Mouse (Mus musculus): ENCODE measurements around the gene Prss29.

The Prss29 gene

DNA sequence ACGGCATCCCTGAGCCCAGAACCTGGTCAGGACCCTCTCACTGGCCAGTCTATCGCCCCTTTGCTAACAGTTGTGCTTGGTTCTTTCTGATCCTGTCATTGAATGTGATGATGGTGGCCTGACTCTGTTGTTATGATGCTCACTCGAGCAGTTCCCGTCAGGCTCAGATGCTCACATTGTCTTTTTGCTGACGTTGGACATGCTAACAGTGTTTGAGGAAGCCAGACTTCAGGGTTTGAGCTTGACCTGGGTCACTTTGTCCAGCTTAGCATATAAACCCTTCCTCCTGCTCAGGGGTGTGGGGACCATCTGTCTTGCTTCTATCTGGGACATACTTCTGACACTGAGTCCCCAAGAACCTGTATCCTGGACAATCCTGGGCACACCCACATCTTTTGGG is at the start of gene Prss29:
Gene Prss29 (plus strand): TSS at position 301 of the 400 bp plus-strand sequence.
- no peak for DNase-seq (ENCODE audit: low spot score)

DNA sequence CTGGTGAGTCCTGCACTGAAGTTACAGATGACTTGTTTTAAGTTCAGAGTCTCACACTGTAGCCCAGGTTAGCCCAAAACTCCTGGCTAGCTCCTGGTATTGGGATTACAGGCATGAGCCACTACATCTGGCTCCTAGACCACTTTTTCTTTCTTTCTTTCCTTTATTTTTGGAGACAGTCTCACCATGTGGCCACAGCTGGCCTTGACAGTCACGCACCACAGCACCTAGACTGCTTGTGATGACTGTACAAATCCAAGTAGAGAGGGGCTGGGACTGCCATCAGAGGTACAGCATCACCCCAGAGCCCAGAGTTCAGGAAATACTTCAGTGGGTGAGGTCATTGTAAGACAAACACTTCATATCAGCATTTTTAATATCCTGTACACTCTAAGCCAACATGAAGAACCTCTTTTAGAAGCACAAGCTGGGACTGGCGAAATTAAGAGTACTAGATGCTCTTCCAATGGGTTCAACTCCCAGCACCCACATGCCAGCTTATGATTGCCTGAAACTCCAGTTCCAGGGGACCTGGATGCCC is 47.6 kb upstream of the Prss29 start:
- no peak for DNase-seq (ENCODE audit: low spot score)

DNA sequence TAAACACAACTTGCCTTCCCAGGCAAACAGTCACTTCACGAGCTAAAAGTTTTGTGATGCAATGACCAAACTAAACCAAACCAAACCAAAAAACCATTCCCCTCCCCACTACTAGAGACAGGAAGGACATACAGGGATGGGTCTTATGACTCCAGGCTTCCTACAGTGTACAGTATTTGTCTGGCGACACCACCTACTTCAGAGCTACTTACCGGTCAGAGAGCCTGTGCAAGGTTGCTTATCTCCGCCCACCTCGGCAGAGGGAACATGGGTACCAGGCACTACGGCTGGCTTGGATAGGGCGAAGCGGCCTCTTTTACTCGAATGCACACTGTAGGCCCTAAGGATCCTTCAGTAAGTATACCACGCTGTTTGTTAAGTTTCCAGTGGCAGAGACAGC is 46.1 kb upstream of the Prss29 start:
- DNase-seq (ENCODE audit: low spot score): no peak

DNA sequence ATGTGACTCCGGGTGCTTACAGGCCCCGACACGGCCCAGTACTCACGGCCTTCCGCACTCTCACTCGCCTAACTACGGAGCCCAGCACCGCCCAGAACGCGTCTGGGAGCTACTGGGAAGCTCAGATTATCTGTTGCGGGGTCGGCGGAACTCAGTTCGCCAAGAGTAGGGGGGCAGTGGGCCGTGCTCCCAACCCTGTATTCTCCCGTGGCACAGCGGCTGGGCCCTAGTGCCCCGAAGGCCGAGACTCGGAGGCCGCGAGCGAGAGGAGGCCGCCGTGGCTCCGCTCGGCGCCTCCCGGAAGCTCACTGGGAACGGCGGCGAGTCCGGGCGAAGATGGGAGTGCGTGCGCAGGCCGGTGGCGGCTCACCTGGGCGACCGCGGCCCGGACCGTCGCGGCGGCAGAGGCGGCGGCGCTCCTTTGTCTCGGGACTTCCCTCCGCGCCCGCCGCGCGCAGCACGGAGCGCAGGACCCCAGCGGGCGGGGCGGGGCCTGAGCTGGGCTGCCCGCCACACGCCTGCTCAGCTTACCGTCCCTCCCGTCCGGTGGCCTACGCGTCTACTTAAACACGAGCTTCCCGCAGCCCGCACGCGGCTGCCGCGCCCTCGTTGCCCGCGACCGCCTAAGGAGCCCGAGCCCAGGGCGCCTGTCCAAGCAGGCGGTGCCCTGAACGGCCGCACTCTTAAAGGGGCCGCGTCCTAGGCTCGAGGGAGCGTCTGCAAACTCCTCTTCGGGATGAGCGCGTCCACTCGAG is 45.3 kb upstream of the Prss29 start:
- DNase-seq (ENCODE audit: low spot score): peak; percentile 97

GRCm38 (mm10) chr17:25273706-25274501 is 44.5 kb upstream of the Prss29 start:
- peak; percentile 76 for DNase-seq (ENCODE audit: low spot score)

GRCm38 (mm10) chr17:25274571-25275346 is 43.7 kb upstream of the Prss29 start, which contains the start of gene Ube2i:
Gene Ube2i, minus strand, starts transcription at chr17:25274622.
- no peak for DNase-seq (ENCODE audit: low spot score)

- DNase-seq (ENCODE audit: low spot score): no peak
These were observed 42.6 kb upstream of the Prss29 start for GRCm38 (mm10) chr17:25275833-25276232.

- no peak for DNase-seq (ENCODE audit: low spot score)
These were observed 36.3 kb upstream of the Prss29 start for GRCm38 (mm10) chr17:25282133-25282532.

- DNase-seq (ENCODE audit: low spot score): peak; percentile 16
These were observed 33.4 kb upstream of the Prss29 start for GRCm38 (mm10) chr17:25285033-25285432.

GRCm38 (mm10) chr17:25288842-25289241 is 29.6 kb upstream of the Prss29 start:
- DNase-seq (ENCODE audit: low spot score): peak; percentile 13

- DNase-seq (ENCODE audit: low spot score): no peak
These were observed 28.0 kb upstream of the Prss29 start for GRCm38 (mm10) chr17:25290411-25290810.

DNA sequence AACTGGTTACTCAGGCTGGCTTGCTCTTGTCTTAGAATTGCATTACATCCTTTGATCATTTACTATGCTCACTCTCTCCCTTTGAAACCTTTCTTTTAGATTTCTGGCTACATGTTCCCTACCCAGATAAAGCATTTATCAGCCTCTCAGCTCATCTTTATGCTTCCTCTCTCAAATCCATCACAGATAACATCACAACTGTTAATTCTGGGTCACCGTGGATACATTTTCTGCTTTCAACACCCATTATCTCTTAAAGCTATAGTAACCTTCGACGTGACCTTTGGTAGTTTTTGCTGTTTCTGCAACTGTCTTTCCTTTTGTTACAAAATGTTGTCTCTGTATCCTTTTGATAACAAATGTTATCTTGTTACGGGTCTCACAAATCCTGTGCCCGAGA is 25.0 kb upstream of the Prss29 start:
- no peak for DNase-seq (ENCODE audit: low spot score)

GRCm38 (mm10) chr17:25294111-25294510 is 24.3 kb upstream of the Prss29 start:
- DNase-seq (ENCODE audit: low spot score): no peak

DNA sequence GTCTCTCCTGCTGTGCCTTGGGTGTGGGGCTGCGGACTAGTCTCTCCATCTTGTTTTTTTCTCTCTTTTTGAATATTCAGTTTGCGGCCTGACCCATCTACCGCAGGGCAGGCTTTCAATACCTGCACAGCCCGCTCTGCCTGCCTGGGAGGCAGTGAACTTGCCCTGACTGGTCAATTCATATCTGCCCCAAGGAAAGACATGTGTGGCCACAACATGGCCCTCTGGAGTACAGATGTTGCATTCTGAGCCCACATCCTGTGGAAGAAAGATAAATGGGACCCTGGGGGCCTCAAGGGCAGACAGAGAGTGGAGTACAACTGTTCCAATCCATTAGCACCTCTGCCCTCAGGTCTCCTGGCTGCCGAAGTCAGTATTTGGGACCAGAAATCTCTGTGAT is 20.4 kb upstream of the Prss29 start, which contains the start of gene Prss34:
Gene Prss34 (plus strand): TSS at position 301 of the 400 bp plus-strand sequence.
- no peak for DNase-seq (ENCODE audit: low spot score)

DNA sequence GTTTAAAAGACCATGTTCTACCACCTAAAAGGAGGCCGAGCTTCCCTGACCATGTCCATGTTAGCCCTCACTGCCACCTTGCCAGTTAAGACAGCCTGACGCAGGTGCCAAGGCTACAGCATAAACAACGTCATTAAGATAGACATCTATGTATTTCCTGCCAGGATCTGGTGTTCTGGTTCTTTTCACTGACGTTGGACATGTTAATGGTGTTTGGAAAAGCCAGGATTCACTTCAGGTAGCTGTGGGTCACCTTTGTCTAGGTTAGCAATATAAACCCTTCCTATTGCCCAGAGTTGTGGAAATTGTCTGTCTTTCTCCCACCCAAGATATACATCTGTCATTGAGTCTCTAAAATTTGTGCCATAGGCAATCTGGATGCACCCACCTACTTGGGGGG is 10.1 kb upstream of the Prss29 start, which contains the start of gene Prss28:
Gene Prss28 (plus strand): TSS at position 301 of the 400 bp plus-strand sequence.
- DNase-seq (ENCODE audit: low spot score): no peak

- no peak for DNase-seq (ENCODE audit: low spot score)
These were observed 2.4 kb downstream of the Prss29 start for GRCm38 (mm10) chr17:25320819-25321218.

GRCm38 (mm10) chr17:25322930-25323329 is 4.5 kb downstream of the Prss29 start:
- DNase-seq (ENCODE audit: low spot score): no peak

- no peak for DNase-seq (ENCODE audit: low spot score)
These were observed 13.9 kb downstream of the Prss29 start for GRCm38 (mm10) chr17:25332321-25332720.

- DNase-seq (ENCODE audit: low spot score): peak; percentile 28
These were observed 15.5 kb downstream of the Prss29 start for GRCm38 (mm10) chr17:25333943-25334342.

DNA sequence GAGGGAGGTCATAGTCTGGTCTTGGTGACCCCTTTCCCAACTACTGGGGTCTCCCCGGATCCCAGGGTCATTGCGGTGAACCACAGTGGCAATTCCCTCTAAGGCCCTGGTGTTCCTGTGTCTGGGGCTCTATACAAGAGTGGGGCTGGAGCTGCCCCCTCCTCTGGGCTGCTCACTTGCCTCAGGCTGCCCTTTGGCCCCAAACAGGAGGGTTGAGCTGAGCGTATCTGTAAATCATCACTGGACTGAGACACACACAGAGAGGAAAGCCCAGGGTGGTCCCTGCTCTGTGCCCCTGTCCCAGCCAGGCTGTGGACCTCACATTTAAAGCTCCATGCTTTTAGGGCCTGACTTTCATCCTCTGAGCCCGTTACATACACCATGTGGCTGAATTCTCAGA is 19.8 kb downstream of the Prss29 start:
- no peak for DNase-seq (ENCODE audit: low spot score)

GRCm38 (mm10) chr17:25340003-25340402 is 21.5 kb downstream of the Prss29 start:
- DNase-seq (ENCODE audit: low spot score): no peak

DNA sequence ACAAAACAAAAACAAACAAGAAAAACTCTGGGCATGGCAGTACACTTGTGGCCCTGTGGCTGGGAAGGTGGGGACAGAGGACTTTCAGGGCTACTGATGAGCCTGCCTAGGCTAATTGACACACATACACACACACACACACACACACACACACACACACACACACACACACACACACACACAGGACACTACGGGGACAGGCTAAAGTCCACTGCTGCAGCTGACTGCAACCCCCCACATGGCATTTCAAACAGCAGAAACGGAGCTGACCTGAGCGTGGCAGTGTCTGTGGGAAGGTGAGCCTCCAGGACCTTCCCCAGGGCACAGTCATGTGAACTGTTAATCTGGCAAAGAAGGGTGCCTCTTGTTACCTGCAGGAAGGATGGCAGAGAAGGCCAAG is 23.0 kb downstream of the Prss29 start:
- DNase-seq (ENCODE audit: low spot score): no peak

All from ovary, postnatal 10 days (tissue).